Mouse (Mus musculus) limb, embryonic 12.5 days (tissue): ENCODE measurements around the gene 9130023H24Rik. TPM values are rescaled to one million over a fixed set of nuclear protein-coding genes. Genes with fewer than 3 reads are reported as not detected.

ENCODE experiments used
- ATAC-seq: fragments of 200-750 bp; cut with Nextera tagmentation; 2 replicates; pipeline ENCODE4 v1.8.0; 2017; ENCODE audit warnings: low read depth, moderate TSS enrichment; ENCODE audit not compliant: insufficient number of reproducible peaks, insufficient read depth, low FRiP score, low TSS enrichment
- H3K27ac ChIP-seq: fragments of 300-500 bp; sonication (generic); 2 replicates; pipeline ENCODE4 v1.5.1; 2016; ENCODE audit warnings: mild to moderate bottlenecking, moderate library complexity
- H3K27me3 ChIP-seq: fragments of 300-500 bp; sonication (generic); 2 replicates; pipeline ENCODE4 v1.6.1; 2016; ENCODE audit warnings: mild to moderate bottlenecking, moderate library complexity
- H3K36me3 ChIP-seq: fragments of 300-500 bp; sonication (generic); 2 replicates; pipeline ENCODE4 v1.6.1; 2016; ENCODE audit warnings: mild to moderate bottlenecking, moderate library complexity
- H3K4me1 ChIP-seq: fragments of 300-500 bp; sonication (generic); replicated peaks from 2 replicates; pipeline ENCODE4 v1.6.1; 2016
- H3K4me2 ChIP-seq: fragments of 300-500 bp; sonication (generic); 2 replicates; pipeline ENCODE4 v1.6.1; 2016; ENCODE audit warnings: mild to moderate bottlenecking, moderate library complexity
- H3K4me3 ChIP-seq: fragments of 300-500 bp; sonication (generic); replicated peaks from 2 replicates; pipeline ENCODE4 v1.5.1; 2016; ENCODE audit warnings: mild to moderate bottlenecking
- H3K9ac ChIP-seq: fragments of 300-500 bp; sonication (generic); replicated peaks from 2 replicates; pipeline ENCODE4 v1.6.1; 2016; ENCODE audit warnings: mild to moderate bottlenecking, moderate library complexity
- H3K9me3 ChIP-seq: fragments of 300-500 bp; sonication (generic); 2 replicates; pipeline ENCODE4 v1.6.1; 2016; ENCODE audit warnings: mild to moderate bottlenecking, moderate library complexity
- WGBS: fragments of 180-500 bp; shearing (Covaris S2); methylation state at CpG from one replicate; pipeline ENCODE4 v1.1.7; 2016; 5-methylcytosine and 5-hydroxymethylcytosine counted together
- polyA plus RNA-seq: library from polyadenylated mRNA; unstranded; fragments of >200 nt; fragmentation: Nextera tagmentation; extraction: Ambion mirVana; gene quantifications from 2 replicates; pipeline ENCODE4 v1.2.1, GENCODE M21; 2016

9130023H24Rik gene
- polyA plus RNA-seq, 1 experiment from 2014 or later, result 9.9 TPM

DNA sequence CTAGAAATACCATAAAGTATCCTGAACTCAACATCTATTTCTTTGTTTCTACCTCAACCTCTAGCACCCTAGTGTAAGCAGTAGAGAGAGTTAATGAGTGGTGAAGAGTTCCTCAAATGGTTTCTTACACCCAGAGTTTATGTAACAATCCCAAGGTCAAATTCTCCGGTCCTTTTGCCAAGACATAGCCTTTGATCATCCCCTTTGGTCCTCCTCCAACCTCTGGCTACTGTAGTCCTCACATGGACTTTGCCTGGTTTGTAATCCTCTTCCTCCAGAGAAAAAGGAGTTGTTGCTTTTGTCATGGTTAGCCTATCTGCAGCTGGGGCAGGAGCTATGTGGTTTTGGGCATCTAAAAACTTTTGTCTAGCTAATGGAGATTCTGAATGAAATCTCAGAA lies 2.4 kb downstream of the 9130023H24Rik start:
- peaks cover 17% of the 10 kb centered on the region for H3K36me3 ChIP-seq
- 88% methylated on average over 1 of the region's 1 CpGs for WGBS
- no peak overlapping the region for H3K4me2 ChIP-seq
- no peak for ATAC-seq
- H3K27ac ChIP-seq, result no peak overlapping the region
- peaks cover 23% of the 10 kb centered on the region for H3K4me1 ChIP-seq
- H3K4me3 ChIP-seq, result no peak overlapping the region
- no peaks in the 10 kb centered on the region for H3K27me3 ChIP-seq
- H3K9me3 ChIP-seq, result no peaks in the 10 kb centered on the region
- H3K9ac ChIP-seq, result no peak overlapping the region

DNA sequence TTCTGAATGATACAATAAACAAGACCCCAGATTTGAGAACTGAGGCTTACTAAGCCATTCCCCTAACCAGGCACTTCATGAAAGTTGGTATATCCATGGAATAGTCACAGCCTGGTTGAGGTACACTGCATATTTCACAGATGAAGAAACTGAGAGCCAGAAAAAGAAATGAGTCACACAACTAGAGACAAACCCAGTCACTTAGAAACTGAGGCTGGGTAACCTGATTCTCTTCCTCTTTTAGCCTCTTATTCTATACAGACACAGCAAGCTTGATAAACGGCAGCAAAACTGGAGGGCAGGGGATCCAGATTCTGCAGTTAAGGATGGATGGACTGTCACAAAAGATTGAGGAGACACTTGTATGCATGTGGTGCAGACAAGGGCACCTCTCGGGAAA lies 3.0 kb downstream of the 9130023H24Rik start:
- ATAC-seq, result no peak

DNA sequence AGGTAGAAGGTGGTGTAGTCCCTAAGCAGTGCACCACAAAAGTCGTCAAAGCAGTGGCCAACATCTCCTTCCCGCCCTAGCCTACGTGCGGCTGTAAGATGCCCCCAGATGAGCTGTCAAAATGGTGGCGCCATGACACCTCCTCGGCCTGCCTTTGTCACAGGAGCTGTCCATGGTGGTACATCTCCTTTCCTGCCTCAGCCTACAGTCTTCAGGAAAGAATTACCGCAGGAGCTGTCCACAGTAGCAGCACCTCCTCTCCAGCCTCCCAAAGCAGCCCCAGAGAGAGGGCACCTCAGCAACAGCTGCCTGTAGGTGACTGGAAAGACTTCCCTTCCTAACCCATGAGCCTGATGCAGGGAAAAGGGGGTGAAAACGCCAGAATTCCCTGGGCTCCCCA lies 6.1 kb downstream of the 9130023H24Rik start:
- H3K27me3 ChIP-seq, result no peaks in the 10 kb centered on the region
- WGBS, result 38% methylated on average over 8 of the region's 8 CpGs
- H3K27ac ChIP-seq, result no peak overlapping the region
- no peak for ATAC-seq
- H3K4me3 ChIP-seq, result no peak overlapping the region
- peaks cover 13% of the 10 kb centered on the region for H3K4me1 ChIP-seq
- peaks cover 7% of the 10 kb centered on the region; the same call in 1 of the 2 replicates for H3K36me3 ChIP-seq
- H3K9me3 ChIP-seq, result no peaks in the 10 kb centered on the region
- no peak overlapping the region for H3K9ac ChIP-seq
- no peak overlapping the region for H3K4me2 ChIP-seq

More for the DNA sequence above, 3.0 kb downstream of the 9130023H24Rik start:
- Histone ChIP-seq H3K36me3 (peaks cover 11% of the 10 kb centered on the region), H3K27ac (no peak overlapping the region), H3K4me1 (peaks cover 23% of the 10 kb centered on the region), H3K9me3 (no peaks in the 10 kb centered on the region), H3K27me3 (no peaks in the 10 kb centered on the region), H3K9ac (no peak overlapping the region), H3K4me3 (no peak overlapping the region), H3K4me2 (no peak overlapping the region)
- 78% methylated on average over 2 of the region's 2 CpGs for WGBS

DNA sequence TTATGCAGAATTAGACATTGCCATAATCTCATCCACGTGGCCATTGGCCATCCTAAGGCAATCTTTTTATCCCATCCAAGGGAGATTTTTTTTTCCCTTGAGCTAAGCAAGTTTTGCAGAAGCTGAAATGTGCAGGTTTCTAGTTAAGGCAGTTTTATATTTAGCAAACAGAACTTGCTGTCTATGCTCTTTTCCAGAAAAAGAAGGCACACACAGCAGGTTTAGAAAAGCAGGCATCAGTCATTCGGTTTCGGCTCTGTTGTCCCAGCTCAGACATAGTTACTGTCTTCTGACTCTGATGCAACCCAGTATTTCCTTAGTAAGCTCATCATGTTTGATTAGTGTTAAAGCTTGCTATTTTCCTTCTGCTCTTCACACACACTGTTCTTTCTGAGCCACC lies 16.9 kb downstream of the 9130023H24Rik start:
- Histone ChIP-seq H3K27ac (no peak overlapping the region), H3K4me2 (no peak overlapping the region), H3K9me3 (no peaks in the 10 kb centered on the region), H3K36me3 (no peaks in the 10 kb centered on the region), H3K9ac (no peak overlapping the region), H3K4me1 (no peaks in the 10 kb centered on the region), H3K4me3 (no peak overlapping the region), H3K27me3 (no peaks in the 10 kb centered on the region)
- ATAC-seq, result no peak
- 90% methylated on average over 3 of the region's 3 CpGs for WGBS

DNA sequence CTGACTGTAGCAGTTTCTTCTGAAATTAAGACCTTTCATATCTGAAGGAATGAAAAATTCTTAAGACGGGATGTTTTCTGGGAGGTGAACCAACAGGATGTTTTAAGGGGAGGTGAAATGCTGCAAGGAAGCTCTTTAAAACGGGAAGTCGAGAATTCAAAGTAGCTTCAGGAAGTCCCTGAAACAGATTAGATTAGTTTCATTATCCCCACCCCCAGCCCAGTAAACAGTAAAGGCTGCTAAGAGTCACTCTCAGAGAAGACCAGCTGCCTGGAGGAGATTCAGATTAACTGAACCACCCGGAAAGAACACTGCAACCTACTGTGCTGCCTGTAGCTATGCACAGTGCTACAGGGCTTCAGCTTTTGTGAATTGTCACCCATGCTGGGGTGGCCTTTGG lies 17.9 kb downstream of the 9130023H24Rik start:
- Histone ChIP-seq H3K9me3 (no peaks in the 10 kb centered on the region), H3K27me3 (no peaks in the 10 kb centered on the region)
- no peak for ATAC-seq

DNA sequence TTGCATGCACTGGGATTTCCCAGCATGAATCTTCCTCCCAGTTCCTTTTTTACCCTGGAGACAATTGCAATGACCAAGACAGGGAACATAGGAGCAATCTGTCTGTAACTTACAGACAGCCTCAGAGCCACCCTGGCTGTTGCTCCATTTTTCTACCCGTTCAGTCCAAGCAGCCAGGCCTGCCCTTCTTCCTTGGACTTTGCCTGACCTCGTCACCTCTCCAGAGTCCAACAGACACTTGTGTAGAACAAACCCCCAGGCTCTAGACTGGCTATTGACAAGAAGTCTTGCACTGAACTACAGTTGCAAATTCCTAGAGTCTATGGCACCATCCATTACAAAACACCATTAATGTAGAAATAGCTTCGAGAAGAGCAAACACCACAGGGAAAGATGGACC lies 28.0 kb downstream of the 9130023H24Rik start:
- H3K4me2 ChIP-seq, result no peak overlapping the region
- H3K4me1 ChIP-seq, result no peaks in the 10 kb centered on the region
- no peak overlapping the region for H3K4me3 ChIP-seq
- no peaks in the 10 kb centered on the region for H3K27me3 ChIP-seq
- H3K9me3 ChIP-seq, result no peaks in the 10 kb centered on the region
- no peak overlapping the region for H3K9ac ChIP-seq
- no peak for ATAC-seq
- 57% methylated on average over 3 of the region's 3 CpGs for WGBS
- H3K27ac ChIP-seq, result no peak overlapping the region
- H3K36me3 ChIP-seq, result no peaks in the 10 kb centered on the region

More for the DNA sequence above, 17.9 kb downstream of the 9130023H24Rik start:
- Histone ChIP-seq H3K4me2 (no peak overlapping the region), H3K4me3 (no peak overlapping the region), H3K27ac (no peak overlapping the region), H3K36me3 (no peaks in the 10 kb centered on the region), H3K9ac (no peak overlapping the region), H3K4me1 (no peaks in the 10 kb centered on the region)
- 84% methylated on average over 4 of the region's 4 CpGs for WGBS

DNA sequence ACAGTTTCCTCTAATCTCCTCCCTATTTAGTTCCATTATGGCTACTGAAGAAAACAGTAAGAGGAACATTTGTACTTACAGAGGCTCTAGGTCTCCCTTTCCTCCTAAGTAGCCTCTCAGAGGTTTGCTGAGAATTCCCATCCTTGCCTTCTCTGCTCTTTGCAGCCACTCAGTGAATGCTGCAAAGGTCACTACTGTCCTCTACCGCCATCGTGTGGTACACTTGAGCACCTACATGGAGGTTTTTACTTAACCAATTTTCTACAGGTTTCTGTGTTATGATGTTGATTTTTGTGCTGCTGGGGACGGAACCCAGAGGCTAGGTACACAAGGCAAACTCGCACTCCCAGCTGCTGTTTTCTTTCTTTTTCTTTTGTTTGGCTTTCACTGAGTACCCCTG lies 29.6 kb downstream of the 9130023H24Rik start:
- Histone ChIP-seq H3K27me3 (no peaks in the 10 kb centered on the region), H3K4me2 (no peak overlapping the region), H3K4me3 (no peak overlapping the region), H3K27ac (no peak overlapping the region), H3K4me1 (no peaks in the 10 kb centered on the region), H3K9me3 (no peaks in the 10 kb centered on the region), H3K36me3 (no peaks in the 10 kb centered on the region), H3K9ac (no peak overlapping the region)
- 8% methylated on average over 4 of the region's 4 CpGs for WGBS
- no peak for ATAC-seq

DNA sequence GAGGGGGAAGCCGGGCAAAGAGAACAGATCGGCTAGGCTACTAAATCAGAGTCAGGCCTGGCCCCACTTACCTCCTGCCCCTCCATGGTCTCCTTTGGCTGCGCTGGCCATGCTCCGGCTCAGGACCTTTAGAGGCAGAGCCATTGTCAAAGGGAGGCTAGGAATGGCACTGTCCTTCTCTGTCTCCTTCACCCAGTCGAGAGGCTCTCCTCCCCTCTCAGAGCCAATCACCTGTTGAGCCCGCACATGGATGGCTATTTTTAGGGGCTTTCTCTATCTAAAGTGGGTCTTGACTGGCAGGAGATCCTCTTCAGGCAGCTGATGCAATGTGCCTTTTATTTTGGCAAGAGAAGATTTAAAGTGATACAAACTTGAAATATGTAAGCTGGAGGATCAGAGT lies 31.7 kb downstream of the 9130023H24Rik start, which contains the start of gene Cox6a2:
Gene Cox6a2, minus strand, starts transcription at position 236 of the 400 bp plus-strand sequence.
- Histone ChIP-seq H3K4me3 (no peak within 1 kb of the TSS), H3K4me2 (no peak within 1 kb of the TSS), H3K27ac (no peak within 1 kb of the TSS), H3K36me3 (no peaks in the 10 kb centered on the region), H3K27me3 (no peaks in the 10 kb centered on the region), H3K9ac (no peak within 1 kb of the TSS), H3K4me1 (no peaks in the 10 kb centered on the region), H3K9me3 (no peaks in the 10 kb centered on the region)
- no peak for ATAC-seq
- WGBS, result 80% methylated on average over 6 of the region's 6 CpGs

DNA sequence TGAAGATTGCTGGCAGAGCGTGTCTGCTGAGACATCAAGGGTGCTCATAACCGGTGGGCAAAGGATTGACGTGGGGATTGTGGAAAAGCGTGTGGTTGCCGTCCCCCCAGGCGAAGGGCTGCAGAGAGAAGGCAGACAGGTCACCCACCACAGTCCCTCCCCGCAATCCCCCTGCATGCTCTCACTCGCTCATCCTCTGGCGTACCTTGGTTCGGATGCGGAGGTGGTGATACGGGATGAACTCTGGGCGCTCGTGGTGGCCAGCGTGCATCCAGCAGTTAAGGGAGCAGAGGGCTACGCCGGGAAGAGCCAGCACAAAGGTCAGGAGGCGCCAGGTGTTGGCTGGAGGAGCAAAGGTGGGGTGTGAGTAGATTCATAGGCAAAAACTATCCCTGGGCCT lies 32.1 kb downstream of the 9130023H24Rik start:
- no peaks in the 10 kb centered on the region for H3K4me1 ChIP-seq
- H3K27me3 ChIP-seq, result no peaks in the 10 kb centered on the region
- H3K36me3 ChIP-seq, result no peaks in the 10 kb centered on the region
- H3K4me3 ChIP-seq, result no peak overlapping the region
- 82% methylated on average over 18 of the region's 18 CpGs for WGBS
- H3K4me2 ChIP-seq, result no peak overlapping the region
- no peaks in the 10 kb centered on the region for H3K9me3 ChIP-seq
- no peak overlapping the region for H3K9ac ChIP-seq
- no peak overlapping the region for H3K27ac ChIP-seq
- ATAC-seq, result no peak

DNA sequence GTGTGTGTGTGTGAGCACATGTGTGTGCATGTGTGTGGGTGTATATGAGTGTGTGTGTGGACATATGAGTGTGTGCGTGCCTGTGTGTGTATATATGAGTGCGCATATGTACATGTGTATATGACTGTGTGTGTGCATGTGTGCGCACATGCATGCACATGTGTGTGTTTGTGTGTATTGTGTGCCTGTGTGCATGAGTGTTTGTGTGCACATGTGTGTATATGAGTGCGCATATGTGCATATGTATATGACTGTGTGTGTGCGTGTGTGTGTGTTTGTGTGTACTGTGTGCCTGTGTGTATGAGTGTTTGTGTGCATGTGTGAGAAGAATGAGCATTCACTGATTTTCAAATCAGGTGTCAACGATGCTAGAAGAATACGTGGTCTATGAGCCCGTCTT lies 33.7 kb downstream of the 9130023H24Rik start:
- H3K9me3 ChIP-seq, result no peaks in the 10 kb centered on the region
- WGBS, result 87% methylated on average over 8 of the region's 8 CpGs

DNA sequence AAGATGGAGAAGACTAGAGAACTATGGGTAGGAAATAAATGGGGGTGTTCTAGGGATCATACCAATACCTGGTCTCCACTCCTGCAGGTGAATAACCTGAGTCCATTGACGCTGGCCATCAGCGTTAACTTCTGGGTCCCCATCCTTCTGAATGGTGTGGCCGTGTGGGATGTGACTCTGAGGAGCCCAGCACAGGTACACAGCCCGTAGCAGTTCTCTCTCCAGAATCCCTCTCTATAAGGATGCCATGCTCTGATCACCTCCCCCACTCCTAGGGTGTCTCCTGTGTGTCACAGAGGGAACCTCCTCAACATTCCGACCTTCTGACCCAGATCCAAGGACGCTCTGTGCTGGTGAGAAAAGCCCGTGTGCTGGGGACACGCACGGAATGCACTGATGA lies 34.8 kb downstream of the 9130023H24Rik start:
- no peak overlapping the region for H3K4me2 ChIP-seq
- no peak overlapping the region for H3K27ac ChIP-seq
- H3K4me3 ChIP-seq, result no peak overlapping the region
- no peaks in the 10 kb centered on the region for H3K4me1 ChIP-seq
- no peak for ATAC-seq
- H3K36me3 ChIP-seq, result no peaks in the 10 kb centered on the region
- H3K9ac ChIP-seq, result no peak overlapping the region
- no peaks in the 10 kb centered on the region for H3K9me3 ChIP-seq
- H3K27me3 ChIP-seq, result no peaks in the 10 kb centered on the region
- WGBS, result 87% methylated on average over 9 of the region's 9 CpGs

More for the DNA sequence above, 33.7 kb downstream of the 9130023H24Rik start:
- Histone ChIP-seq H3K27ac (no peak overlapping the region), H3K9ac (no peak overlapping the region), H3K4me3 (no peak overlapping the region), H3K4me2 (no peak overlapping the region), H3K4me1 (no peaks in the 10 kb centered on the region), H3K27me3 (no peaks in the 10 kb centered on the region), H3K36me3 (no peaks in the 10 kb centered on the region)
- no peak for ATAC-seq

DNA sequence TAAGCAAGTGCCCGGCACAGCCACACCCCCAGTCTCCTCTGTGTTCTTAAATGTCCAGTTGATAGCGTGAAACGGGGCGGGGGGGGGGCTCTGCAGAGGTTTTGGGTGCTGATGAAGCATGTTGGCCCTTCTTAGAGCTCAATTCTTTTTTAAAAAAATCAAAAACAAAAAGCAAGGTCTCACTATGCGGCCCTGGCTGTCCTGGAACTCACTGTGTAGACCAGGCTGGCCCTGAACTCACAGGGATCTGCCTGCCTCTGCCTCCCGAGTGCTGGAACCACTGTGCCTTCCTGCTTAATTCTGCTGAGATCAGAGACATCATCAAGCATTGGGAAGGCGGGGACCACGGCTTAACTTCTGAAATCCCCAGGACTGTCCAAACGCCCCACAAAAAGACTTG lies 36.2 kb downstream of the 9130023H24Rik start:
- Histone ChIP-seq H3K4me1 (no peaks in the 10 kb centered on the region), H3K9ac (no peak overlapping the region), H3K27ac (no peak overlapping the region), H3K36me3 (no peaks in the 10 kb centered on the region), H3K27me3 (no peaks in the 10 kb centered on the region), H3K4me2 (no peak overlapping the region), H3K9me3 (no peaks in the 10 kb centered on the region), H3K4me3 (no peak overlapping the region)
- ATAC-seq, result no peak
- WGBS, result 87% methylated on average over 9 of the region's 9 CpGs
